Mouse (Mus musculus): Measurements from ENCODE around the gene Ovol3. TPM values are rescaled to one million over a fixed set of nuclear protein-coding genes. Genes with fewer than 3 reads are reported as not detected.

Ovol3 gene
- 0.12 TPM in 1 of 2 replicates, not detected in the other for polyA plus RNA-seq (2012; rRNA removed)

GRCm38 (mm10) chr7:30235625-30236024, at the start of gene Ovol3:
Gene Ovol3, minus strand, starts transcription at chr7:30235725.

GRCm38 (mm10) chr7:30279951-30280669, 44.6 kb upstream of the Ovol3 start, which contains the start of the genes Thap8 and Wdr62:
Gene Thap8, plus strand, starts transcription at chr7:30280094.
Gene Wdr62, minus strand, starts transcription at chr7:30280419.

GRCm38 (mm10) chr7:30231669-30232454, 3.7 kb downstream of the Ovol3 start, which contains the start of the genes Polr2i and Tbcb:
Gene Polr2i, plus strand, starts transcription at chr7:30231948.
Gene Tbcb, minus strand, starts transcription at chr7:30232272.

GRCm38 (mm10) chr7:30198481-30198971, 37.0 kb downstream of the Ovol3 start, which contains the start of gene Capns1:
Gene Capns1, minus strand, starts transcription at chr7:30198811.

GRCm38 (mm10) chr7:30183879-30184289, 51.6 kb downstream of the Ovol3 start, which contains the start of gene Cox7a1:
Gene Cox7a1, plus strand, starts transcription at chr7:30184144.

Other genes with a start within 250 kb of the Ovol3 start
- gene Zfp14, start 184.3 kb downstream of the Ovol3 start, polyA plus RNA-seq (2012; rRNA removed), result 0.32 and 0.78 TPM in 2 replicates
- 0.04 TPM in 1 of 2 replicates, not detected in the other for gene Zfp82, start 162.8 kb downstream of the Ovol3 start, polyA plus RNA-seq (2012; rRNA removed)
- gene Gm26920, start 145.3 kb downstream of the Ovol3 start, polyA plus RNA-seq (2012; rRNA removed), result 0.02 and 0.05 TPM in 2 replicates
- gene Zfp566, start 145.2 kb downstream of the Ovol3 start, polyA plus RNA-seq (2012; rRNA removed), result 0.23 and 1.2 TPM in 2 replicates
- 2.7 and 4.6 TPM in 2 replicates for gene Zfp260, start 140.9 kb downstream of the Ovol3 start, polyA plus RNA-seq (2012; rRNA removed)
- gene Zfp382, start 113.8 kb downstream of the Ovol3 start, polyA plus RNA-seq (2012; rRNA removed), result 0.14 TPM in 1 of 2 replicates, not detected in the other
- gene Zfp146, start 66.0 kb downstream of the Ovol3 start, polyA plus RNA-seq (2012; rRNA removed), result 0.55 and 0.75 TPM in 2 replicates
- gene Cox7a1, start 51.6 kb downstream of the Ovol3 start, polyA plus RNA-seq (2012; rRNA removed), result 23.0 and 23.2 TPM in 2 replicates
- gene Capns1, start 36.9 kb downstream of the Ovol3 start, polyA plus RNA-seq (2012; rRNA removed), result 587 and 678 TPM in 2 replicates
- gene Polr2i, start 3.8 kb downstream of the Ovol3 start, polyA plus RNA-seq (2012; rRNA removed), result 44.5 and 70.3 TPM in 2 replicates
- 20.0 and 20.6 TPM in 2 replicates for gene Tbcb, start 3.5 kb downstream of the Ovol3 start, polyA plus RNA-seq (2012; rRNA removed)
- gene Thap8, start 44.4 kb upstream of the Ovol3 start, polyA plus RNA-seq (2012; rRNA removed), result 0.05 TPM in 1 of 2 replicates, not detected in the other
- gene Wdr62, start 44.7 kb upstream of the Ovol3 start, polyA plus RNA-seq (2012; rRNA removed), result 13.0 and 13.2 TPM in 2 replicates
- 3.4 and 5.3 TPM in 2 replicates for gene Clip3, start 56.0 kb upstream of the Ovol3 start, polyA plus RNA-seq (2012; rRNA removed)
- 99.1 and 118 TPM in 2 replicates for gene Alkbh6, start 73.0 kb upstream of the Ovol3 start, polyA plus RNA-seq (2012; rRNA removed)
- 17.5 and 30.2 TPM in 2 replicates for gene Syne4, start 79.1 kb upstream of the Ovol3 start, polyA plus RNA-seq (2012; rRNA removed)
- 0.36 and 0.42 TPM in 2 replicates for gene E130208F15Rik, start 86.0 kb upstream of the Ovol3 start, polyA plus RNA-seq (2012; rRNA removed)
- 12.5 and 28.1 TPM in 2 replicates for gene Sdhaf1, start 88.2 kb upstream of the Ovol3 start, polyA plus RNA-seq (2012; rRNA removed)
- gene Lrfn3, start 127.0 kb upstream of the Ovol3 start, polyA plus RNA-seq (2012; rRNA removed), result 14.6 and 17.1 TPM in 2 replicates
- gene Tyrobp, start 178.0 kb upstream of the Ovol3 start, polyA plus RNA-seq (2012; rRNA removed), result 38.9 and 55.7 TPM in 2 replicates
- 3.8 and 16.6 TPM in 2 replicates for gene Hcst, start 184.1 kb upstream of the Ovol3 start, polyA plus RNA-seq (2012; rRNA removed)
- gene Nfkbid, start 186.0 kb upstream of the Ovol3 start, polyA plus RNA-seq (2012; rRNA removed), result 2.3 and 3.7 TPM in 2 replicates
- 30.9 and 40.1 TPM in 2 replicates for gene Aplp1, start 209.8 kb upstream of the Ovol3 start, polyA plus RNA-seq (2012; rRNA removed)
- gene Kirrel2, start 222.0 kb upstream of the Ovol3 start, polyA plus RNA-seq (2012; rRNA removed), result 0.42 and 2.0 TPM in 2 replicates
- gene Nphs1, start 222.6 kb upstream of the Ovol3 start, polyA plus RNA-seq (2012; rRNA removed), result 0.12 and 0.32 TPM in 2 replicates